Mouse (Mus musculus) erythroblast, embryonic 14.5 days (primary cell): Measurements from ENCODE around the gene 2310030G06Rik. TPM values are rescaled to one million over a fixed set of nuclear protein-coding genes. Genes with fewer than 3 reads are reported as not detected.

Experiments
- H3K27me3 ChIP-seq: 2 replicates; pipeline ENCODE4 v1.6.1; 2012; ENCODE audit warnings: inconsistent platforms; ENCODE audit not compliant: control insufficient read depth
- H3K36me3 ChIP-seq: 2 replicates; pipeline ENCODE4 v1.6.1; 2012; ENCODE audit warnings: mild to moderate bottlenecking, inconsistent platforms; ENCODE audit not compliant: control insufficient read depth
- H3K4me1 ChIP-seq: 2 replicates; pipeline ENCODE4 v1.6.1; 2012; ENCODE audit warnings: inconsistent platforms; ENCODE audit not compliant: control insufficient read depth
- H3K4me3 ChIP-seq: replicated peaks from 2 replicates; pipeline ENCODE3; 2012; ENCODE audit warnings: moderate library complexity, mild to moderate bottlenecking, inconsistent platforms
- H3K9me3 ChIP-seq: 2 replicates; pipeline ENCODE4 v1.6.1; 2012; ENCODE audit warnings: low read length, inconsistent platforms, mixed read lengths; ENCODE audit not compliant: control insufficient read depth
- GATA1 ChIP-seq: IDR thresholded peaks from 2 replicates; pipeline ENCODE4 v1.6.1; 2012; ENCODE audit warnings: low read length, inconsistent platforms, mixed read lengths
- TAL1 ChIP-seq: IDR thresholded peaks from 3 replicates; pipeline ENCODE4 v1.6.1; 2012; ENCODE audit warnings: low read length, inconsistent platforms, mixed read lengths
- polyA plus RNA-seq: library from polyadenylated mRNA; stranded (reverse); fragments of >175 nt; gene quantifications from 2 replicates; pipeline ENCODE4 v1.2.3, GENCODE M21; 2012

2310030G06Rik gene
- polyA plus RNA-seq: not detected in 2 replicates

DNA sequence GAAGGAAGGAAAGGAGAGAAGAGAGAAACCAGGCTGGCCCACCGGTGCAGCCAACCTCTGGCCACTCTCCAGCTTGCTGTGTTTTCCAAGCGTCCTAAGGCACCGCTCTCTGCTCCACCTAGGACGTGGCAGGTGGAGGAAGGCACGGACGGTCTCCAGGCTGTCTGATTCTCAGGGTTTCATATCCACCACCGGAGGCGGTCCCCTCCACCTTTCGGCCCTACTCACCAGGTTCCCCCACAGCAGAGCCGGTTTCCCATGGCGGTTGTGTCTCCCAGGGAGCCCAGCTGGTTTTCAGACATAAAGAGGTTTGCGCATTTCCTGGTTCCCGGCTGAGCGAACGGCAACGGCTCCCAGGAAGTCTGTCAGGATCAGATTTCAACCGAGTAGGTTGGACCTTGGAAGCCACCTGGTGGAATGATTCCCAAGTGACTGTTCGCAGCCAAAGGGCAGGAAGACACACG is at the start of gene 2310030G06Rik:
Gene 2310030G06Rik (minus strand): TSS at position 323 of the 464 bp plus-strand sequence.
- no peaks in the 10 kb centered on the region for H3K4me1 ChIP-seq
- no peaks in the 10 kb centered on the region for H3K36me3 ChIP-seq
- H3K9me3 ChIP-seq: no peaks in the 10 kb centered on the region
- H3K27me3 ChIP-seq: peaks cover 25% of the 10 kb centered on the region
- no peak for TF ChIP-seq TAL1
- no peak for TF ChIP-seq GATA1
- H3K4me3 ChIP-seq: peak within 1 kb of the TSS; percentile 46

DNA sequence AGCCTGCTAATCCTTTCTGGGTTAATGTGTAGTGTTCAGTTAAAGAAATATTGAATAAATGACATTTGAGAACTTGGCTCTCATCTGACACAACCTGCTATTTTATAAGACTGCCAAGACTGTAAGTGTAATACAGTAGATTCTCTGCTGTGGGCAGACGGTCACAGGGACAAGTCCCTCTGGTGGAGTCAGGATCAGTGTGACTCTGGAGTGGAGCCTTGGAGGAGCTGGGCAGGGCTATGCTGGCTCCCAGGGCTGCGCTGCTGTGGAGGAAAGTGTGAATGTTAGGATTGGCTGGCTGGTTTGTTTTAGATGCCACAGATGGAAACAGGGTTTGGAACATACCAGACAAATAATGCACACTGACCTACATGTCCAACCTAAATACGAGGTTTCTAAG is 48.9 kb upstream of the 2310030G06Rik start:
- Histone ChIP-seq H3K27me3 (no peaks in the 10 kb centered on the region), H3K9me3 (no peaks in the 10 kb centered on the region), H3K36me3 (peaks cover 41% of the 10 kb centered on the region), H3K4me3 (no peak overlapping the region), H3K4me1 (no peaks in the 10 kb centered on the region)
- no peak for TF ChIP-seq TAL1
- no peak for TF ChIP-seq GATA1

DNA sequence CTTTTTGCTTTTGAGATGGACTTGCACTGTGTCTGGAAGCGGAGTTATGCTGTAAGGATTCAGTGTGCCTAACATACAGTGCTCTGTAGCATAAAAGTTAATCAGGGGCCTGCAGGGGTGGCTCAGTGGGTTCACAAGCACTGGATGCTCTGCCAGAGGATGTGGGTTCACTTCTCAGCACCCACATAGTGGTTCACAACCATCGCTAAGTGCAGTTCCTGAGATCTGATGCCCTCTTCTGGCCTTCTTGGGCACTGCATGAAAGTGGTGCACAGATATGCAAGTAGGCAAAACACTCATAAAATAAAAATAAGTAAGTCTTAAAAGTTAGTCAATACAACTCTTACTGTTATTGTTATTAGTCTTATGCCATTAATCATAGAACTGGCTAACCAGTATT is 35.8 kb upstream of the 2310030G06Rik start:
- no peaks in the 10 kb centered on the region for H3K27me3 ChIP-seq
- H3K4me1 ChIP-seq: peaks cover 3% of the 10 kb centered on the region
- peaks cover 66% of the 10 kb centered on the region for H3K36me3 ChIP-seq
- no peaks in the 10 kb centered on the region for H3K9me3 ChIP-seq
- TF ChIP-seq TAL1: no peak
- no peak for TF ChIP-seq GATA1
- H3K4me3 ChIP-seq: no peak overlapping the region

DNA sequence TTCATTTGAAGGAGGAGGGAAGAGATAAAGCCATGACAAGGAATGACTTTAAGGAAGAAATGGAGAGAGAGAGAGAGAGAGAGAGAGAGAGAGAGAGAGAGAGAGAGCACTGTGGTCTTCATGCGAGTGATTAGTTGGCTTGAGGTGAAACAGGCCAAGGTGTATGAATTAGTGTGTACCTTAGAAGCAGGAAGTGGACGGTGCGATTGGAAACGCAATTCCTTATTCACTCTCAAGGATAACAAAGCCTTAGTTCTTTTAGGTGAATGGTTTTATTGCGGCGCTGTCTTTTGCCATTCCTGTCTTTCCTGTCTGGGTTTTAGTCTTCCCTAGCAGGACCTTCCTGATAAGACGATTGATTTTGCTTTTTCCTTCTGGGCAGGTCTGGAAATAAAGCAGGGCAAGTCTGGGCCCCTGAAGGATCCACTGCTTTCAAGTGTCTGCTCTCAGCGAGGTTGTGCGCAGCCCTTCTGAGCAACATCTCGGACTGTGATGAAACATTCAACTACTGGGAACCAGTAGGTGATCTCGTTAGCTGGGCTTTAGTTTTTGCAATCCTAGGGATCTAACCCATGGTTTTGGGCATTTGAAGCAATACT is 29.9 kb upstream of the 2310030G06Rik start:
- TF ChIP-seq GATA1 (no peak), TAL1 (no peak)
- Histone ChIP-seq H3K4me3 (peak overlapping the region; percentile 68), H3K27me3 (no peaks in the 10 kb centered on the region), H3K9me3 (no peaks in the 10 kb centered on the region), H3K36me3 (peaks cover 42% of the 10 kb centered on the region), H3K4me1 (peaks cover 46% of the 10 kb centered on the region)

DNA sequence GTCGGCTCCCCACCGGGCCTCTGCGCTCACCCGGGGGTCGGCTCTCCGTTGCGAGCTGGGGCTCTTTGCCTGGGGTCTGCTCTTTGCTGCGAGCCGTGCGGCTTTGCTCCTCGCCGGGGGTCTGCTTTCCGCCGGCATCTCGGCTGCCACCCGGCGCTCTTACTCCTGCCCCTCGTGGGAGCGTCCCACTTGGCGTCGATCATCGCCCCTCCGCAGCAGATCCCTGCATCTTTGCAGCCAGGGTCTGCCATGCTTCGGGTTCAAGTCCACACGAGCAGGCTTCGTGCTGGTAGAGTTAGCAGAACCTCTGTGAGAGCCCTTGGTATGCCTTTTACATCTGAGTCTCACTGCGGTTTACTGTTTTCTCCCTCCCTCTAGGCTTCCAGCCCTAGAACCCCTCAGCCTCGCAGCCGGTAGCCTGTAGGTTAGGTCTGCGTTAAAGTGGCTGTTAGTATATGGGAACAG is 29.4 kb upstream of the 2310030G06Rik start:
- Histone ChIP-seq H3K36me3 (peaks cover 42% of the 10 kb centered on the region), H3K27me3 (no peaks in the 10 kb centered on the region), H3K4me3 (peak overlapping the region; percentile 68), H3K9me3 (no peaks in the 10 kb centered on the region), H3K4me1 (peaks cover 46% of the 10 kb centered on the region)
- TF ChIP-seq TAL1 (no peak), GATA1 (no peak)

DNA sequence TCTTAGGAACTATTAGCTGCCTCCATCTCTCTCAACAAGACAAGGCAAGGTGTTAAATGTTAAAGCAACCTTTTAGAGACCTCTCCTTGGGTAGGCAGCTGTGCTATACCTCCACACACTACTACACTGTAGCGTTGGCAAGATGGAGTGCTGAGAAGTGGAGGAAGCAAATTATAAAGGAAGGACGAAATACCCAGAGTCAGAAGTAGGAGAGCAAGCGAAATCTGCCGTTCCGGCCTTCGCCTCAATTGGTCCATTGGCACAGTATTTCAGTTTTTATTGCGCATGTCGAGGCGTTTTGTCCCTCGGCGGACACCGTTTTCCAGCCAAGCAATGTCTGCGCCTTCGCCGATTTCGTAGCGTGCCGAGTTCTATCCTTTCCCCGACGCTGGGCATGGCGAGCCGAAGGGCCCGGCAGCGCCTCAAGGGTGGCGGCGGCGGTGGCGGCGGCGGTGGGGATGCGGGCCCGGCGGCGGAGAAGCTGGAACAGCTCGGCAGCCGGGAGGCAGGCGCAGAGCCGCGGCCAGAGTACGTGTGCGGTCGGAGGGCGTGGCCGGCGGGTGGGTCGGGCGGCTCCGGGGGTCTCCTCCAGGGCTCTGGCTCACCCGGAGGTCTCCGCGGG is 28.8 kb upstream of the 2310030G06Rik start, which contains the start of the genes Alg9 and 1110032A03Rik:
Gene Alg9 (plus strand): TSS at position 29 of the 622 bp plus-strand sequence.
Gene 1110032A03Rik (minus strand): TSS at position 530 of the 622 bp plus-strand sequence.
- Histone ChIP-seq H3K4me3 (peak within 1 kb of the TSS; percentile 68), H3K36me3 (peaks cover 43% of the 10 kb centered on the region), H3K9me3 (no peaks in the 10 kb centered on the region), H3K4me1 (peaks cover 46% of the 10 kb centered on the region), H3K27me3 (no peaks in the 10 kb centered on the region)
- no peak for TF ChIP-seq TAL1
- no peak for TF ChIP-seq GATA1

DNA sequence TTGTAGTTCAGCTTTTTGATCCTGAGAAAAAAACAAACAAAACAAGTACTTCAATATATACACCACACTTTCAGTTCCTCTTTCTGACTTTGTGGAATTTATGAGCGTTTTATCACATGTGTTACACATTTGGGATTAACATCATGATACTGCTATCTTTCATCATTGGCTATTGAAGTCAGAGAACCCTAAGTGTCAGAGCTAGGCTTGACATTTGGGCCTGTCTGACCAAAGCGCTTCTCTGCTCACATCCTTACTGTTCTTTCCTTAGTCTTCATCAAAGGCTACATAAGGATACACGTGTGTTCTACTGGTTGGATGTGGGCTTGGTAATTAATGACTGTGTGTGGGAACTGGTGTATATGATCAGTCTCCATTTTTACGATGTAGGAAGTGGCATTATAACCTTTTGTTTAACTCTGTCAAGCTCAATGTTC is 27.7 kb upstream of the 2310030G06Rik start:
- TF ChIP-seq GATA1 (no peak), TAL1 (no peak)
- H3K27me3 ChIP-seq: no peaks in the 10 kb centered on the region
- H3K36me3 ChIP-seq: peaks cover 36% of the 10 kb centered on the region
- H3K4me1 ChIP-seq: peaks cover 56% of the 10 kb centered on the region
- peak overlapping the region; percentile 2 for H3K4me3 ChIP-seq
- H3K9me3 ChIP-seq: no peaks in the 10 kb centered on the region

DNA sequence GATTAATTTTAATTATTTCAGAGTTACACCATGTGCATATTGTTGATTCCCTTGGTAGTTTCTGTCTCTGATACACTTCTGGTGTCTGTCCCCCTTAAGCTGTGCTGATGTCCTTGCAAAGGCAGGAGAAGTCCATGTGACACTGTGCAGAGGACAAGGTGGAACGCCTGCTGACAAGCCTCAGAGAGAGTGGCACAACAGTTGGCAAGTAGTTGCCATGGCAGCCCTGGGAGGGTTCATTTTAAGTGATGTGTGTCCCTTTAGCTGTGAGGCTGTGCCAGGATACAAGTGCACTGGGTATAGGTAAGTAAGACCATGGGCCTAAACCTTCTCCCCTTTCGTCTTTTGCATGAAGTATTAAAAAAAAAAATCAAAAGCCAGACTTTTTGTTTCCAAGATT is 23.7 kb upstream of the 2310030G06Rik start:
- no peaks in the 10 kb centered on the region for H3K27me3 ChIP-seq
- TF ChIP-seq GATA1 (no peak), TAL1 (no peak)
- peaks cover 29% of the 10 kb centered on the region for H3K36me3 ChIP-seq
- H3K4me1 ChIP-seq: peaks cover 57% of the 10 kb centered on the region
- H3K4me3 ChIP-seq: no peak overlapping the region
- no peaks in the 10 kb centered on the region for H3K9me3 ChIP-seq
